Mouse (Mus musculus): ENCODE results near the gene Nhp2.
A peak's percentile ranks its signal among the peaks of the same experiment; 100 is the strongest.

Nhp2 gene

GRCm38 (mm10) chr11:51635525-51636322 lies 16.2 kb downstream of the Nhp2 start, which contains the start of gene Rmnd5b:
Gene Rmnd5b (minus strand): TSS chr11:51635896.
- DNase-seq (ENCODE audit: low read depth, low spot score): peak; percentile 63

GRCm38 (mm10) chr11:51636323-51636684 lies 16.8 kb downstream of the Nhp2 start:
- DNase-seq (ENCODE audit: low read depth, low spot score): peak; percentile 67

GRCm38 (mm10) chr11:51637971-51638414 lies 18.5 kb downstream of the Nhp2 start:
- peak; percentile 43 for DNase-seq (ENCODE audit: low read depth, low spot score)

- no peak for DNase-seq (ENCODE audit: low read depth, low spot score)
Measured at GRCm38 (mm10) chr11:51638497-51638896, 19.0 kb downstream of the Nhp2 start.

- no peak for DNase-seq (ENCODE audit: low read depth, low spot score)
Measured at GRCm38 (mm10) chr11:51640748-51641147, 21.2 kb downstream of the Nhp2 start.

- DNase-seq (ENCODE audit: low read depth, low spot score): no peak
Measured at GRCm38 (mm10) chr11:51643202-51643601, 23.7 kb downstream of the Nhp2 start.

- no peak for DNase-seq (ENCODE audit: low read depth, low spot score)
Measured at GRCm38 (mm10) chr11:51643761-51644160, 24.2 kb downstream of the Nhp2 start.

GRCm38 (mm10) chr11:51644217-51644616 lies 24.7 kb downstream of the Nhp2 start:
- DNase-seq (ENCODE audit: low read depth, low spot score): no peak

- DNase-seq (ENCODE audit: low read depth, low spot score): no peak
Measured at GRCm38 (mm10) chr11:51645293-51645692, 25.8 kb downstream of the Nhp2 start.

GRCm38 (mm10) chr11:51646245-51646644 lies 26.7 kb downstream of the Nhp2 start:
- no peak for DNase-seq (ENCODE audit: low read depth, low spot score)

GRCm38 (mm10) chr11:51646751-51647667 lies 27.5 kb downstream of the Nhp2 start:
- no peak for DNase-seq (ENCODE audit: low read depth, low spot score)

GRCm38 (mm10) chr11:51648566-51648965 lies 29.0 kb downstream of the Nhp2 start:
- peak; percentile 40 for DNase-seq (ENCODE audit: low read depth, low spot score)

GRCm38 (mm10) chr11:51649111-51649888 lies 29.8 kb downstream of the Nhp2 start:
- no peak for DNase-seq (ENCODE audit: low read depth, low spot score)

- DNase-seq (ENCODE audit: low read depth, low spot score): no peak
Measured at GRCm38 (mm10) chr11:51649889-51650199, 30.3 kb downstream of the Nhp2 start.

GRCm38 (mm10) chr11:51650261-51650660 lies 30.7 kb downstream of the Nhp2 start:
- DNase-seq (ENCODE audit: low read depth, low spot score): no peak

- DNase-seq (ENCODE audit: low read depth, low spot score): peak; percentile 47
Measured at GRCm38 (mm10) chr11:51650691-51651515, 31.4 kb downstream of the Nhp2 start, which contains the start of the genes N4bp3 and D930048N14Rik. Gene N4bp3 (minus strand): TSS chr11:51650842. Gene D930048N14Rik (plus strand): TSS chr11:51650954.

- no peak for DNase-seq (ENCODE audit: low read depth, low spot score)
Measured at GRCm38 (mm10) chr11:51652889-51653418, 33.4 kb downstream of the Nhp2 start.

GRCm38 (mm10) chr11:51653736-51654135 lies 34.2 kb downstream of the Nhp2 start:
- DNase-seq (ENCODE audit: low read depth, low spot score): no peak

GRCm38 (mm10) chr11:51654891-51655290 lies 35.4 kb downstream of the Nhp2 start:
- no peak for DNase-seq (ENCODE audit: low read depth, low spot score)

GRCm38 (mm10) chr11:51656798-51657521 lies 37.4 kb downstream of the Nhp2 start:
- no peak for DNase-seq (ENCODE audit: low read depth, low spot score)

Data from embryo, embryonic 11.5 days (tissue).